Mouse (Mus musculus) liver, postnatal 0 days (tissue): ENCODE data around the gene Rab12.

Experiments
- CTCF ChIP-seq: sonication (generic); IDR thresholded peaks from 2 replicates; pipeline ENCODE4 v1.5.1; 2016; ENCODE audit warnings: antibody characterized with exemption, low read depth
- EP300 ChIP-seq: IDR thresholded peaks from 2 replicates; pipeline ENCODE4 v1.6.1; 2016; ENCODE audit warnings: antibody characterized with exemption, low read depth, mild to moderate bottlenecking

DNA sequence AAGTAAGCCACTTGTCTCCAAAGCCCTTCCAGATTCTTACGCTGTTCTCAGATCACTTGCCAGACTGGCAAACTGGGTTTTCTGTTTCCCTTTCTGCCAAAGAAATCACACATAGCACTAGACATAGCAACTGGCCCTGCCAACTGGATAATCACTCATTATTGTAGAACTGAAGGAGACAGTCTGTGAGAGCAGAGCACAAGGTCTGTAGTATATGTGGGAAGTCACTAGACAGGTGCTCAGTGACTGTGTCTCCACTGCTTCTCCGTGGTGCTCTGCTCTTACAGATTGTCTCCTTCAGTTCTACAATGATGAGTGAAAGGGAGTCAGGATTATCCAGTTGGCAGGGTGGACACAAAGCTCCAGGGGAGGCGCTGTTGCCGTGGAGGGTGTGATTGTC, 33.2 kb upstream of the Rab12 start:
- TF ChIP-seq CTCF (no peak), EP300 (no peak)
